Mouse (Mus musculus) gastrocnemius, adult 2 months (tissue): Measurements from ENCODE around the gene Cnr2. TPM values are rescaled to one million over a fixed set of nuclear protein-coding genes. Genes with fewer than 3 reads are reported as not detected.
A peak's percentile ranks its signal among the peaks of the same experiment; 100 is the strongest.

Source experiments
- DNase-seq: peaks from one replicate; pipeline ENCODE4 v3.0.0; 2022
- H3K27ac ChIP-seq: fragments of 200-600 bp; 2 replicates; pipeline ENCODE4 v1.8.1; 2022; ENCODE audit warnings: mild to moderate bottlenecking
- H3K4me3 ChIP-seq: fragments of 200-600 bp; 2 replicates; pipeline ENCODE4 v1.8.1; 2022; ENCODE audit warnings: mild to moderate bottlenecking, moderate library complexity
- CTCF ChIP-seq: fragments of 200-600 bp; IDR thresholded peaks from 2 replicates; pipeline ENCODE4 v1.8.1; 2022; ENCODE audit warnings: antibody characterized with exemption, mild to moderate bottlenecking, moderate library complexity
- intact Hi-C: fragments of 180-260 bp; cut with DNase I; formaldehyde crosslinking; loops from one replicate; pipeline ENCODE4 v1.15.1; 2025
- total RNA-seq, 2 experiments: library from RNA; stranded (reverse); gene quantifications; 2 replicates each; pipeline ENCODE4 v1.2.3; 2021

Cnr2 gene
- total RNA-seq, 2 experiments from 2014 or later: 0.10 to 0.11 TPM

GRCm38 (mm10) chr4:135919280-135919639, 24.1 kb downstream of the Cnr2 start:
- no peak overlapping the region for H3K27ac ChIP-seq
- TF ChIP-seq CTCF: no peak
- intact Hi-C loops: loop anchor here (2.0 kb wide), 1 partner anchor 30 kb away; no protein-coding TSS in a partner anchor

GRCm38 (mm10) chr4:135920304-135921241, 25.4 kb downstream of the Cnr2 start, which contains the start of gene Fuca1:
TSS of gene Fuca1 (plus strand) at chr4:135920735.
- intact Hi-C loops: loop anchor here (2.0 kb wide), 2 partner anchors 26 to 120 kb away; partner anchors contain the start of gene Hmgcl

More at GRCm38 (mm10) chr4:135919280-135919639, 24.1 kb downstream of the Cnr2 start:
- no peak for DNase-seq
- no peak overlapping the region for H3K4me3 ChIP-seq

GRCm38 (mm10) chr4:135921257-135922120, 26.3 kb downstream of the Cnr2 start:
- intact Hi-C loops: loop anchor here (2.0 kb wide), 2 partner anchors 25 to 121 kb away; partner anchors contain the start of gene Hmgcl

More at GRCm38 (mm10) chr4:135920304-135921241, 25.4 kb downstream of the Cnr2 start, which contains the start of gene Fuca1:
- peak within 1 kb of the TSS; percentile 86 for H3K27ac ChIP-seq
- H3K4me3 ChIP-seq: peak within 1 kb of the TSS; percentile 76
- TF ChIP-seq CTCF: peak; percentile 82
- DNase-seq: peak; percentile 96

GRCm38 (mm10) chr4:135922190-135922589, 27.0 kb downstream of the Cnr2 start:
- intact Hi-C loops: no loop called here
- DNase-seq: no peak
- peak overlapping the region; percentile 86 for H3K27ac ChIP-seq
- H3K4me3 ChIP-seq: peak overlapping the region; percentile 76
- TF ChIP-seq CTCF: no peak

More at GRCm38 (mm10) chr4:135921257-135922120, 26.3 kb downstream of the Cnr2 start:
- Histone ChIP-seq H3K27ac (peak overlapping the region; percentile 86), H3K4me3 (peak overlapping the region; percentile 76)
- no peak for TF ChIP-seq CTCF
- peak; percentile 33 for DNase-seq

- intact Hi-C loops: no loop called here
- no peak for TF ChIP-seq CTCF
- DNase-seq: no peak
- H3K27ac ChIP-seq: no peak overlapping the region
- no peak overlapping the region for H3K4me3 ChIP-seq
Measured at GRCm38 (mm10) chr4:135924418-135924817, 29.2 kb downstream of the Cnr2 start.

GRCm38 (mm10) chr4:135925341-135925740, 30.1 kb downstream of the Cnr2 start:
- intact Hi-C loops: no loop called here
- H3K27ac ChIP-seq: no peak overlapping the region
- no peak for TF ChIP-seq CTCF
- no peak overlapping the region for H3K4me3 ChIP-seq
- no peak for DNase-seq

- H3K27ac ChIP-seq: no peak overlapping the region
- no peak for TF ChIP-seq CTCF
- H3K4me3 ChIP-seq: no peak overlapping the region
- DNase-seq: no peak
- intact Hi-C loops: no loop called here
Measured at GRCm38 (mm10) chr4:135926195-135926808, 31.1 kb downstream of the Cnr2 start.

- H3K27ac ChIP-seq: no peak overlapping the region
- DNase-seq: no peak
- no peak for TF ChIP-seq CTCF
- intact Hi-C loops: no loop called here
- H3K4me3 ChIP-seq: no peak overlapping the region
Measured at GRCm38 (mm10) chr4:135926861-135927260, 31.7 kb downstream of the Cnr2 start.

GRCm38 (mm10) chr4:135928376-135928775, 33.2 kb downstream of the Cnr2 start:
- DNase-seq: no peak
- no peak for TF ChIP-seq CTCF
- intact Hi-C loops: no loop called here
- H3K4me3 ChIP-seq: no peak overlapping the region
- no peak overlapping the region for H3K27ac ChIP-seq

GRCm38 (mm10) chr4:135929405-135929804, 34.2 kb downstream of the Cnr2 start:
- TF ChIP-seq CTCF: no peak
- Histone ChIP-seq H3K4me3 (no peak overlapping the region), H3K27ac (no peak overlapping the region)
- DNase-seq: no peak
- intact Hi-C loops: no loop called here

- TF ChIP-seq CTCF: no peak
- H3K27ac ChIP-seq: no peak overlapping the region
- DNase-seq: no peak
- intact Hi-C loops: loop anchor here (5.0 kb wide), 1 partner anchor 38 kb away; no protein-coding TSS in a partner anchor
- H3K4me3 ChIP-seq: no peak overlapping the region
Measured at GRCm38 (mm10) chr4:135929828-135930227, 34.6 kb downstream of the Cnr2 start.

GRCm38 (mm10) chr4:135930239-135930638, 35.0 kb downstream of the Cnr2 start:
- no peak for TF ChIP-seq CTCF
- Histone ChIP-seq H3K4me3 (no peak overlapping the region), H3K27ac (no peak overlapping the region)
- no peak for DNase-seq
- intact Hi-C loops: loop anchor here (5.0 kb wide), 1 partner anchor 38 kb away; no protein-coding TSS in a partner anchor
